Mouse (Mus musculus) T-cell, adult 2 months (primary cell): Measurements from ENCODE around the gene Hnrnpk.
"Not testable (repeated sequence)": the region's sequence is repeated elsewhere in the genome, so short reads cannot be mapped to it uniquely, and the experiment has no call there.

Experiments used
- DNase-seq: peaks from one replicate; pipeline ENCODE4 v3.0.0; 2022; ENCODE audit warnings: low spot score

Gene Hnrnpk

GRCm38 (mm10) chr13:58403243-58403642 lies at the start of gene Hnrnpk:
TSS of gene Hnrnpk (minus strand) at chr13:58403343.
- DNase-seq: not testable (repeated sequence)

GRCm38 (mm10) chr13:58452246-58452645 lies 49.1 kb upstream of the Hnrnpk start:
- DNase-seq: no peak

GRCm38 (mm10) chr13:58450459-58451182 lies 47.5 kb upstream of the Hnrnpk start:
- DNase-seq: no peak

GRCm38 (mm10) chr13:58446541-58446940 lies 43.4 kb upstream of the Hnrnpk start:
- DNase-seq: no peak

- DNase-seq: peak; percentile 11
Measured at GRCm38 (mm10) chr13:58443787-58444186, 40.6 kb upstream of the Hnrnpk start.

GRCm38 (mm10) chr13:58443326-58443725 lies 40.2 kb upstream of the Hnrnpk start:
- DNase-seq: no peak

- no peak for DNase-seq
Measured at GRCm38 (mm10) chr13:58439716-58440115, 36.6 kb upstream of the Hnrnpk start.

- DNase-seq: no peak
Measured at GRCm38 (mm10) chr13:58423061-58423660, 20.0 kb upstream of the Hnrnpk start.

GRCm38 (mm10) chr13:58422242-58422641 lies 19.1 kb upstream of the Hnrnpk start:
- no peak for DNase-seq

- no peak for DNase-seq
Measured at GRCm38 (mm10) chr13:58421026-58421425, 17.9 kb upstream of the Hnrnpk start.

- no peak for DNase-seq
Measured at GRCm38 (mm10) chr13:58419266-58419665, 16.1 kb upstream of the Hnrnpk start.

- no peak for DNase-seq
Measured at GRCm38 (mm10) chr13:58418656-58419055, 15.5 kb upstream of the Hnrnpk start.

GRCm38 (mm10) chr13:58415838-58416237 lies 12.7 kb upstream of the Hnrnpk start:
- no peak for DNase-seq

GRCm38 (mm10) chr13:58415374-58415773 lies 12.2 kb upstream of the Hnrnpk start:
- no peak for DNase-seq

- DNase-seq: no peak
Measured at GRCm38 (mm10) chr13:58411073-58411472, 7.9 kb upstream of the Hnrnpk start.

GRCm38 (mm10) chr13:58402744-58403110 lies 416 bp downstream of the Hnrnpk start:
- no peak for DNase-seq

- DNase-seq: peak; percentile 96
Measured at GRCm38 (mm10) chr13:58402003-58402743, 970 bp downstream of the Hnrnpk start, which contains the start of gene Rmi1. TSS of gene Rmi1 (plus strand) at chr13:58402248.

- peak; percentile 76 for DNase-seq
Measured at GRCm38 (mm10) chr13:58401135-58402002, 1.8 kb downstream of the Hnrnpk start.

- DNase-seq: no peak
Measured at GRCm38 (mm10) chr13:58400576-58400975, 2.6 kb downstream of the Hnrnpk start.

- DNase-seq: no peak
Measured at GRCm38 (mm10) chr13:58397651-58398050, 5.5 kb downstream of the Hnrnpk start.

GRCm38 (mm10) chr13:58394392-58394791 lies 8.8 kb downstream of the Hnrnpk start:
- DNase-seq: not testable (repeated sequence)
